Mouse (Mus musculus) C2C12 (cell line): Measurements from ENCODE around the gene Cdhr5.

ENCODE experiments used
- CEBPB ChIP-seq: IDR thresholded peaks from one replicate; pipeline ENCODE4 v1.6.1; 2011; ENCODE audit warnings: low read depth, mild to moderate bottlenecking, control low read depth, moderate library complexity
- CTCF ChIP-seq: IDR thresholded peaks from one replicate; pipeline ENCODE4 v1.5.1; 2011; ENCODE audit not compliant: control insufficient read depth, insufficient read depth, insufficient read length
- FOSL1 ChIP-seq: IDR thresholded peaks from one replicate; pipeline ENCODE4 v1.8.0; 2011; ENCODE audit warnings: mild to moderate bottlenecking, low read length; ENCODE audit not compliant: poor library complexity, insufficient read depth, severe bottlenecking
- MAX ChIP-seq: IDR thresholded peaks from one replicate; pipeline ENCODE4 v1.6.1; 2011; ENCODE audit warnings: mild to moderate bottlenecking, control low read depth
- MYOD1 ChIP-seq: IDR thresholded peaks from one replicate; pipeline ENCODE4 v1.6.1; 2011; ENCODE audit warnings: low read depth; ENCODE audit not compliant: control insufficient read depth, insufficient read length
- MYOG ChIP-seq: IDR thresholded peaks from one replicate; pipeline ENCODE4 v1.6.1; 2011; ENCODE audit not compliant: control insufficient read depth, insufficient read length; ENCODE audit errors: extremely low read depth
- USF1 ChIP-seq: IDR thresholded peaks from one replicate; pipeline ENCODE4 v1.6.1; 2011; ENCODE audit warnings: low read depth, mild to moderate bottlenecking, control low read depth, moderate library complexity

DNA sequence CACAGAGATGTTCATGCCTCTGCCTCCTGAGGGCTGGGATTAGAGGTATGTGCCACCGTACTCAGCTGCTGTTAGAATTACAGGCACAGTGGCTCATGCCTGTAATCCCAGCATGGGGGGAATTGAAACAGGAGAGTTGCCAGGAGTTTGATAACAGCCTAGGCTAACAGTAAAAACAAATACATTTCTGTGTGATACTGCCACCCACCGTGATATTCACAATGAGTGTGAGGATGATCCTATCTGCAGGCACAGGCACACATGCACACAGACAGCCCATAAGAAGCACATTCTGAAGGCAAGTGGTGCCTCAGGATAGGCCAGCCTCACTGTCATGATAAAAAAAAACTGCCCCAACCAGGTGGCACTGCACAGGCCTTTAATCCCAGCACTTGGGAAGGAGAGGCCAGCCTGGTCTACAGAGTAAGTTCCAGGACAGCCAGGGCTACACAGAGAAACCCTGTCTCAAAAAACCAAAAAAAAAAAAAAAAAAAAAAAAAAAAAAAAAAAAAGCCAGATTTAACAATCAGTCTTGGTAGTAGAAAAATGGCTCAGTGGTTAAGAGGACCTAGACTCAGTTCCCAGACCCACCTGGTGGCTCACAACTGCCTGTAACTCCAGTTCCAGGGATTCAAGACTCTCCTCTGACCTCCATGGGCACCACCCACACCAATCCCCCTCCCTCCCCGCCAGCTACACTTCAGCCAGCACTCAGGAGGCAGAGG lies 21.5 kb upstream of the Cdhr5 start:
- TF ChIP-seq CTCF (no peak), MAX (no peak), USF1 (no peak), MYOD1 (no peak), MYOG (no peak), FOSL1 (no peak), CEBPB (no peak)
